In genomic region chr10:128376455-128377211, GRCm38 (mm10) we compare ENCODE assay signal across 7 mouse cellular contexts. TPM values are rescaled to one million over a fixed set of nuclear protein-coding genes. Genes with fewer than 3 reads are reported as not detected.
A peak's percentile ranks its signal among the peaks of the same experiment; 100 is the strongest.
DNase-seq lines count a peak whose midpoint lies in the region; ATAC-seq and TF ChIP-seq lines count a peak whose summit lies in the region.

Gene Ankrd52, plus strand, starts transcription at chr10:128377115.

- TF ChIP-seq POLR2A in small intestine, adult 2 months (IDR thresholded peaks at IDR 0.05; ENCODE audit: low read depth, low read length) = 0 out of 2 replicates have a peak, but pooled peaks have one; percentile 2

- under 1% methylated on average over 42 of the region's 73 CpGs for WGBS in intestine, embryonic 15.5 days
- WGBS in midbrain, embryonic 11.5 days = under 1% methylated on average over 52 of the region's 73 CpGs
- WGBS in small intestine, adult 2 months = under 1% methylated on average over 56 of the region's 73 CpGs

- DNase-seq in adrenal gland, adult 8-10 months = peak; percentile 69
- DNase-seq in embryo, embryonic 11 days = peak; percentile 91
- peak; percentile 90 to 91 for DNase-seq in gastrocnemius, postnatal 4 days (ENCODE audit: low spot score in 2 of 2)
- peak; percentile 85 for DNase-seq in left cerebral cortex, postnatal 4 days
- DNase-seq in midbrain, embryonic 11.5 days (ENCODE audit: low spot score, missing footprints) = peak; percentile 98

- peak; percentile 42; the same call in 1 of the 2 replicates for TF ChIP-seq CTCF in small intestine, adult 2 months (IDR thresholded peaks at IDR 0.05; ENCODE audit: extremely low read depth, insufficient read length, insufficient replicate concordance, low read depth, low read length)

- peaks cover 16% of the 10 kb centered on the region for H3K36me3 ChIP-seq in intestine, embryonic 15.5 days
- H3K36me3 ChIP-seq in midbrain, embryonic 11.5 days (ENCODE audit: control insufficient read depth, insufficient read depth, low read length) = peaks cover 9% of the 10 kb centered on the region; the same call in 1 of the 2 replicates
- peaks cover 3% of the 10 kb centered on the region for H3K36me3 ChIP-seq in small intestine, adult 2 months (ENCODE audit: control insufficient read depth, insufficient read depth, low read length)

- intact Hi-C loops in left cerebral cortex, postnatal 4 days (cut with DNase I) = no loop called here

- no peaks in the 10 kb centered on the region for H3K27me3 ChIP-seq in intestine, embryonic 15.5 days (replicated peaks)
- no peaks in the 10 kb centered on the region for H3K27me3 ChIP-seq in midbrain, embryonic 11.5 days (ENCODE audit: control insufficient read depth, insufficient read depth, low read length)
- no peaks in the 10 kb centered on the region for H3K27me3 ChIP-seq in small intestine, adult 2 months (ENCODE audit: control insufficient read depth, insufficient read depth, low read length)

- peak within 1 kb of the TSS; percentile 94 for H3K4me3 ChIP-seq in intestine, embryonic 15.5 days (replicated peaks)
- H3K4me3 ChIP-seq in midbrain, embryonic 11.5 days (ENCODE audit: low read depth, low read length) = peak within 1 kb of the TSS; percentile 99
- H3K4me3 ChIP-seq in small intestine, adult 2 months (ENCODE audit: low read depth, low read length) = peak within 1 kb of the TSS; percentile 95

- H3K27ac ChIP-seq in intestine, embryonic 15.5 days = peak within 1 kb of the TSS; percentile 94
- peak within 1 kb of the TSS; percentile 89 for H3K27ac ChIP-seq in midbrain, embryonic 11.5 days (ENCODE audit: low read depth, low read length)
- H3K27ac ChIP-seq in small intestine, adult 2 months (ENCODE audit: insufficient read depth, low read depth, low read length) = peak within 1 kb of the TSS; percentile 73

- ATAC-seq in intestine, embryonic 15.5 days = peak; percentile 96
- peak; percentile 93 for ATAC-seq in midbrain, embryonic 11.5 days (ENCODE audit: low FRiP score)

- H3K4me1 ChIP-seq in intestine, embryonic 15.5 days (replicated peaks) = peaks cover 15% of the 10 kb centered on the region
- peaks cover 13% of the 10 kb centered on the region for H3K4me1 ChIP-seq in midbrain, embryonic 11.5 days (ENCODE audit: control insufficient read depth, insufficient read depth, low read length)
- peaks cover 11% of the 10 kb centered on the region; the same call in 1 of the 2 replicates for H3K4me1 ChIP-seq in small intestine, adult 2 months (ENCODE audit: control insufficient read depth, insufficient read depth, insufficient read length, low read length)

- H3K9ac ChIP-seq in intestine, embryonic 15.5 days = peak within 1 kb of the TSS; percentile 99
- H3K9ac ChIP-seq in midbrain, embryonic 11.5 days (ENCODE audit: low read length) = peak within 1 kb of the TSS; percentile 98

- H3K9me3 ChIP-seq in intestine, embryonic 15.5 days = no peaks in the 10 kb centered on the region
- H3K9me3 ChIP-seq in midbrain, embryonic 11.5 days (ENCODE audit: control insufficient read depth, low read length) = no peaks in the 10 kb centered on the region

- H3K4me2 ChIP-seq in intestine, embryonic 15.5 days (replicated peaks) = peak within 1 kb of the TSS; percentile 92
- H3K4me2 ChIP-seq in midbrain, embryonic 11.5 days = peak within 1 kb of the TSS; percentile 72

RNA-seq across cellular contexts. Expression of gene Ankrd52, which starts in this region (rescaled TPM):
- total RNA-seq in adrenal gland, adult 8-10 months (2022) = 10 to 100 TPM; 53.7 to 90.5 (median 68.1) TPM
- 10 to 100 TPM; 45.3 to 48.3 TPM for total RNA-seq in gastrocnemius, postnatal 4 days (2021)
- polyA plus RNA-seq in intestine, embryonic 15.5 days (2015; fragmentation: Nextera tagmentation; extraction: Ambion mirVana) = 10.0 and 11.5 TPM in 2 replicates
- total RNA-seq in left cerebral cortex, postnatal 4 days (2021) = 10 to 100 TPM; 84.9 to 85.5 TPM
- polyA plus RNA-seq in midbrain, embryonic 11.5 days (2014; fragmentation: Nextera tagmentation; extraction: Ambion mirVana) = 7.5 and 8.6 TPM in 2 replicates
- 15.3 and 22.1 TPM in 2 replicates for polyA plus RNA-seq in small intestine, adult 2 months (2012; rRNA removed)

Comparison
In these comparisons a context has a peak if more than half of its experiments do, and no peak if none do; other contexts are left out.
1. Peak in every context shown above with its lines: DNase-seq, ATAC-seq, H3K4me3 ChIP-seq and H3K27ac ChIP-seq.